Mouse (Mus musculus): ENCODE data around the gene Lhx3. TPM values are rescaled to one million over a fixed set of nuclear protein-coding genes. Genes with fewer than 3 reads are reported as not detected.

The Lhx3 gene
- polyA plus RNA-seq, 1 experiment from 2014 or later: not detected

DNA sequence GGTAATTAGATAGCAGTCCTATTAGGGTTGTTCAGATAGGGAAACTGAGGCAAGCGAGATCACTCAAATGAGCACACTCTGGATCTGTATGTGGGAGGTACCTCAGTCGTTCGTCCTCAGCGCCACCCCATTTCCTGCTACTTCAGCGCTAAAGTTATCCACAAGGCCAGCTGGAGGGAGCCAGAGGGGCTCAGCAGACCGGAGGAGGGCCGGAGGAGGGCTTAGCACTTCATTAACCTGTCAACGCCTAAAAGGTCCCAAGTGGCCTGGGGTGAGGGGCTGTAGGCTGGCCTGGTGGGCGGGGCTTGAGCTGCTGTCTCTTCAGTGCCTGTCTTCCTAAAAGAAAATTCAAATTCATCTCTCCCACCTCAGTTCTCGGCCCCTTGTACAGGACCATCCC, 9.6 kb downstream of the Lhx3 start:
- no peak overlapping the region for H3K9ac ChIP-seq
- 2% methylated on average over 10 of the region's 10 CpGs for WGBS (ENCODE audit: insufficient replicate concordance)
- no peak overlapping the region for H3K4me3 ChIP-seq
- no peak for ATAC-seq
- H3K9me3 ChIP-seq (replicated peaks): no peaks in the 10 kb centered on the region
- H3K4me1 ChIP-seq: no peaks in the 10 kb centered on the region
- no peaks in the 10 kb centered on the region for H3K36me3 ChIP-seq
- H3K4me2 ChIP-seq: peak overlapping the region; percentile 9; the same call in 1 of the 2 replicates
- H3K27ac ChIP-seq: no peak overlapping the region
- H3K27me3 ChIP-seq (replicated peaks): peaks cover 100% of the 10 kb centered on the region

DNA sequence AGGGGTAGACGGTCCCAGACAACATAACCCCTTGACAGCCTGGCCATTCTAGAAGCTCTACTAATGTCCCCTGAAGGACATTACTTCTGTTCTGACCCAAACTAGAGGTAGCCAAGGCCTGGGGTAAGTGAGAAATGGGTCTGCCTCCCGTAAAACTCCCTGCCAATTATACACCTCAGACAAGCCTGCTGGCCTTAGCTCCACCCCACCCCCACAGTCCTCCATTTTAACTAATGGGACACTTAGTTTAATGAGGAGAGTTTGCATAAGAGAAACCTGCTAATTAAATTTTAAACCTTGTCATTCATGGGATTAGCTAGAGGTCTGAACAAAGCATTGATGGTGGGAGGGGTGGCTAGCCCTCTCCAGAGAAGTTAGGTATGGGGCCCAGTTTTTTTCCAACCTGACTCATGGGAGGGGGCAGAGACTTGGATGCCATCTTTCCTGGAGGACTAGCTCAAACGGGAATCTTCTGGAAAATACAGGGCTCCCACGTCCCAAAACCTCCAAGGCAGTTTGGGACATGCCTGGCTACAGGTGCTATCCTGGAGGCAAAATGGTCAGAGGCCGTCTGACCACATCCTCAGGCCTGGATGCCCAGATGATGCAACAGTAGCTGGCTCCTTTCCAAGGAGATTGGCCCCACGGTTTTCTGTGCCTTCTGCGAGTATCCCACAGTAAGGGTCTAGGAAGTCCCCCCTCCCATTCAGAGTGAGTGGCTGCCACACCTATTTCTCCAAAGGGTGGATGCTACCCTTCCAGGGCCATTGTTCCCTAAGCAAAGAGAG, 13.3 kb downstream of the Lhx3 start:
- H3K27me3 ChIP-seq (replicated peaks): peaks cover 95% of the 10 kb centered on the region
- no peaks in the 10 kb centered on the region for H3K4me1 ChIP-seq
- H3K27ac ChIP-seq: no peak overlapping the region
- no peak overlapping the region for H3K9ac ChIP-seq
- no peak overlapping the region for H3K4me3 ChIP-seq
- no peaks in the 10 kb centered on the region for H3K9me3 ChIP-seq (replicated peaks)
- WGBS (ENCODE audit: insufficient replicate concordance): 37% methylated on average over 7 of the region's 7 CpGs
- no peak for ATAC-seq
- no peaks in the 10 kb centered on the region for H3K36me3 ChIP-seq
- H3K4me2 ChIP-seq: no peak overlapping the region

DNA sequence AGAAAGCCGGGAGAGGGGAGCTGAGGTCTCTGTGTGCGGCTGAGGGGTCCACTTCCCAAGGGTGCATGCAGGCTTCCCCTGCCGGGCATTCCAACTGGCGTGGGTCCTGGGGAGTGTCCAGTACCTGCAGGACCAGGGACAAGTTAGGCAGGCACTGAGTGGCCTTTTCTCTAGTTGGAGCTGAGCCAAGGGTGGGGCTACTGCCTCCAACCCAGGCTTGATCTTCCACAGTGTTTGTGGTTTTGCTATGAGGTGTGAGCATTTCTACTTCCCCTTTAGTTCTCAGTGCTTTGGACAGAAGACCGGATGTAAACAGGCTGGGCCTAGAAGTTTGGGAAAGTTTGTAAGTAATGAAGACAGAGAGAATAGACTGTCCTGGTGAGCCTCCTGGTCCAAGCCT, 19.6 kb downstream of the Lhx3 start:
- Histone ChIP-seq H3K4me2 (no peak overlapping the region), H3K36me3 (no peaks in the 10 kb centered on the region), H3K9me3 (replicated peaks) (no peaks in the 10 kb centered on the region), H3K4me3 (no peak overlapping the region), H3K27ac (no peak overlapping the region), H3K4me1 (no peaks in the 10 kb centered on the region), H3K27me3 (replicated peaks) (peaks cover 85% of the 10 kb centered on the region), H3K9ac (no peak overlapping the region)
- ATAC-seq: no peak
- WGBS (ENCODE audit: insufficient replicate concordance): 45% methylated on average over 5 of the region's 5 CpGs

DNA sequence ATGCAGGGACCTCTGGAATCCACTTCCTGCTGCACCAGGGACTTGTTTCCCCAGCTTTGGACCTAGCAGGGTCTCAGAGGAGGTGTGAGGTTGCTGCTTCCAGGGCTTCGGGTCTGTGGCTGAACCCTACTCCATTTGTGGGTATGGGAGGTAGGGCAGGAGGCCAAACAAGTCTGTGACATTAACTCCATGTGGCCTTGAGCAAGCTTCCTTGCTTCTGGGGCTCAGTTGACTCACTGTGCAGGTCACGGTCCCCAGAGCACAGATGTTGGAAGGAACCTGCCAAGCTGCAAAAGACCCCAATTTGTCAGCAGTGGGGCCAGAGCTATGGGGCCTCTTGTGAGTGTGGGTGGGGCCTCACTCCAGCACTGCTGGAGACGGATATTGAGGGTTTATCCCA, 23.7 kb downstream of the Lhx3 start:
- no peak overlapping the region for H3K4me2 ChIP-seq
- no peaks in the 10 kb centered on the region for H3K36me3 ChIP-seq
- no peak overlapping the region for H3K4me3 ChIP-seq
- 43% methylated on average over 3 of the region's 3 CpGs for WGBS (ENCODE audit: insufficient replicate concordance)
- ATAC-seq: no peak
- H3K9me3 ChIP-seq (replicated peaks): no peaks in the 10 kb centered on the region
- peaks cover 70% of the 10 kb centered on the region for H3K27me3 ChIP-seq (replicated peaks)
- no peak overlapping the region for H3K27ac ChIP-seq
- H3K4me1 ChIP-seq: no peaks in the 10 kb centered on the region
- no peak overlapping the region for H3K9ac ChIP-seq

DNA sequence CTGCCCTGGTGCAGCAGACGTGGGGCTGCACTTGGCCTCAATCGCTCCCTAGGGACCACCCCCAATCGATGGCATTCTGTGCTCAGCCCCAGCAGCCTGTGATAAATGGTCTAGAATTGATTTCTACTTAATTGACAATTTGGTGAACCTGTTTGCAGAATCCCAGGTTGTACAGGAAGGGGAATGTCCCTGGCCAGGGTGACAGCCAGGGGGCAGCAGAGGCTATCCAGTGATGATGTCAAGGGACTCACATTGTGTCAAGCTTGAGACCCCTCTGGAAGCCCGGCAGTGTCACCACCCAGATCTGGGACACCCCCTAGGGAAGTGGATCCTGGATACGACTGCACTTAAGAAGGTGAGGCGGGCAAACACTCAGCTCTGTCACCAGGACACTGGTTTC, 25.4 kb downstream of the Lhx3 start:
- WGBS (ENCODE audit: insufficient replicate concordance): 13% methylated on average over 6 of the region's 6 CpGs
- no peaks in the 10 kb centered on the region for H3K9me3 ChIP-seq (replicated peaks)
- peaks cover 67% of the 10 kb centered on the region for H3K27me3 ChIP-seq (replicated peaks)
- H3K4me1 ChIP-seq: peaks cover 8% of the 10 kb centered on the region
- no peaks in the 10 kb centered on the region for H3K36me3 ChIP-seq
- no peak overlapping the region for H3K9ac ChIP-seq
- H3K27ac ChIP-seq: no peak overlapping the region
- no peak overlapping the region for H3K4me2 ChIP-seq
- no peak overlapping the region for H3K4me3 ChIP-seq
- no peak for ATAC-seq

DNA sequence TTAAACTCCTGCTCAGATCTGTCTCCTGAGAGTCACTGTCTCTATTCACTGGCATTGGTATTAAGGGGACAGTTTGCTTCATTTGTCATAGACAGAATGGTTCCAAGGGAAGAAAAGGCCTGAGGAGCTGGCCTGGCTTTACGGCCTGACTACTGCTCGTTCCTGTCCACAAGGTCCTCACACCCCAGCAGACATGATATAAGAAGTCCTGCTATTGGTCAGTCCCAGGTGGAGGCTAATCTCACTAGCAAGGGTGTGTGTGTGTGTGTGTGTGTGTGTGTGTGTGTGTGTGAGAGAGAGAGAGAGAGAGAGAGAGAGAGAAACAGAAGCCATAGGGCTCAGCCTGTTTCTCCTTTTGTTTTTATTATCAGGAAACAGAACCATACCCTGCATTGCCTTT, 30.9 kb downstream of the Lhx3 start:
- H3K4me1 ChIP-seq: peaks cover 31% of the 10 kb centered on the region
- no peaks in the 10 kb centered on the region for H3K9me3 ChIP-seq (replicated peaks)
- no peak for ATAC-seq
- peak overlapping the region; percentile 48 for H3K4me2 ChIP-seq
- H3K9ac ChIP-seq: peak overlapping the region; percentile 49
- 40% methylated on average over 2 of the region's 2 CpGs for WGBS (ENCODE audit: insufficient replicate concordance)
- no peak overlapping the region for H3K4me3 ChIP-seq
- H3K36me3 ChIP-seq: no peaks in the 10 kb centered on the region
- peak overlapping the region; percentile 67; the same call in 1 of the 2 replicates for H3K27ac ChIP-seq
- H3K27me3 ChIP-seq (replicated peaks): peaks cover 60% of the 10 kb centered on the region

DNA sequence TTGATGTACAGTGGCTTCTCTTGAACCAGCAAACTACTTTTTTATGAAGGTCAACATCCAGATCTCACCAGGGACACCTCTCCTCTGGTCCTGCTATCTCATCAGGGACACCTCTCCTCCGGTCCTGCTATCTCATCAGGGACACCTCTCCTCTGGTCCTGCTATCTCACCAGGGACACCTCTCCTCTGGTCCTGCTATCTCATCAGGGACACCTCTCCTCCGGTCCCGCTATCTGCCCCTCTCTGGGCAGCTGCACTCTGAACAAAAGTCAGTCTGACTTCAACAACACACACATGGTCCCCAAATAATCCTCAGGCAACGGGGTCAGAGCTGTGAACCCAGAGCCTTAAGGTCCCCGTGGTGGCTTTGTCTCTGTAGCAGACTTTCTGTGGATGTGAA, 31.4 kb downstream of the Lhx3 start:
- peak overlapping the region; percentile 48 for H3K4me2 ChIP-seq
- H3K4me1 ChIP-seq: peaks cover 31% of the 10 kb centered on the region
- H3K9me3 ChIP-seq (replicated peaks): no peaks in the 10 kb centered on the region
- 20% methylated on average over 5 of the region's 5 CpGs for WGBS (ENCODE audit: insufficient replicate concordance)
- ATAC-seq: peak; percentile 88
- no peak overlapping the region for H3K4me3 ChIP-seq
- peak overlapping the region; percentile 49 for H3K9ac ChIP-seq
- H3K27ac ChIP-seq: peak overlapping the region; percentile 67; the same call in 1 of the 2 replicates
- H3K27me3 ChIP-seq (replicated peaks): peaks cover 60% of the 10 kb centered on the region
- H3K36me3 ChIP-seq: no peaks in the 10 kb centered on the region

DNA sequence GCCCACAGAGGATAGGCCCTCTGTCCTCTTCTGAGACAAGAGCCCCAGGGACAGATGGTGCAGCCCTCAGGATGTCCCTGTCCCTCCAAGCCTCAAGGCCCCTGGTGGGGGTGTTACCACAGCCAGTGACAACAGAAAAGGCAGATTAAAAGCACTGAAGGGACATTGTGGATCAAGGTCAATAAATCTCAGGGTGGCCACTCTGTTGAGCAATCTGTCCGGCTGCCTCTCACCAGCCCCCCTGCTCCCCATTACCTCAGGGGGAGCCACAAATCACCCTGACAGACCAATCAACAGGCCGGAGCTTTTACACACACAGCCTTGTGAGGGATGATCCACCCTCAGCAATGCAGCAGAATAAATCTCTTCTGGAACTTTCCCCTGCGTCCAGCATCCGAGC, 32.9 kb downstream of the Lhx3 start:
- H3K4me1 ChIP-seq: peaks cover 31% of the 10 kb centered on the region
- H3K27me3 ChIP-seq (replicated peaks): peaks cover 74% of the 10 kb centered on the region
- no peaks in the 10 kb centered on the region for H3K9me3 ChIP-seq (replicated peaks)
- H3K36me3 ChIP-seq: no peaks in the 10 kb centered on the region
- H3K4me3 ChIP-seq: no peak overlapping the region
- no peak overlapping the region for H3K4me2 ChIP-seq
- no peak overlapping the region for H3K27ac ChIP-seq
- no peak overlapping the region for H3K9ac ChIP-seq
- WGBS (ENCODE audit: insufficient replicate concordance): 49% methylated on average over 4 of the region's 4 CpGs
- no peak for ATAC-seq

DNA sequence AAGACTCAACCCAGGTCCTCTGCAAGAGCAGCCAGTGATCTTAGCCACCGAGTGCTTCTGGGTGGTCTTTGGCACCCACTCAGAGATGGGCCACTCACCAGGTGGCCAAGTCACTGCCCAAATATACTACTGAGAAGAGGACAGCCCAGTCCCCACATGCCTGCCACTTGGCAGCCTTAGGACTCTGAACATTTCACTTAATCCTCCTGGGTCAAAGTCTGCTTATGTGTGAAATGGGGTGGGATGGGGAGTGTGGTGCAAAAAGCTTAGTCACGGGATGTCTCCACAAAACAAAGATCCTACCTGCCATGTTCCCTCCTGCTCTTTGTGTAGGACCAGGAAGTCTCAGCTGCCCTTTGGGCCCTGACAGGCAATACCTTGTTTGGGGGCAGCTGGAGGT, 35.9 kb downstream of the Lhx3 start:
- Histone ChIP-seq H3K4me1 (peaks cover 19% of the 10 kb centered on the region), H3K4me2 (no peak overlapping the region), H3K36me3 (no peaks in the 10 kb centered on the region), H3K27me3 (replicated peaks) (peaks cover 88% of the 10 kb centered on the region), H3K4me3 (no peak overlapping the region), H3K9ac (no peak overlapping the region), H3K27ac (no peak overlapping the region), H3K9me3 (replicated peaks) (no peaks in the 10 kb centered on the region)
- 43% methylated on average over 2 of the region's 2 CpGs for WGBS (ENCODE audit: insufficient replicate concordance)
- ATAC-seq: no peak

DNA sequence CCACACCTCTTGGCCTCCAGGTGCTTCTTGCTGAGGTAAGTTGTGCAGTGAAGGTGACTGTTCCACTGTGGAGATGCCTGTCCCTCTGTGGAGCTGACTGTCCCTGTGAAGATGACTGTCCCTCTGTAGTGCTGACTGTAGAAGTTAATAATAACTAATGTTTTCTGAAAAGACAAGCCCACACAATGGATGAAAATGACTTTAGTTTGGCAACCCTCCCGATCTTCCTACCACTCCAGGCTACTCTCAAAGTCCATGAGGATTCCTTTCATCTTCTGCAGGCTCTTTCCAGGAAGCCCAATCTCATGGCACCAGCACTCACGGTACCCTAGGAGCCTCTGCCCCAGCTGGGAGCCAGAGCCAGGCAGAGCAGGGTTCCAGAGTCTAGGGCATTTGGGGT, 37.7 kb downstream of the Lhx3 start:
- no peak overlapping the region for H3K4me2 ChIP-seq
- no peak for ATAC-seq
- H3K9me3 ChIP-seq (replicated peaks): no peaks in the 10 kb centered on the region
- peaks cover 2% of the 10 kb centered on the region; the same call in 1 of the 2 replicates for H3K4me1 ChIP-seq
- WGBS (ENCODE audit: insufficient replicate concordance): 38% methylated on average over 2 of the region's 2 CpGs
- no peak overlapping the region for H3K9ac ChIP-seq
- no peak overlapping the region for H3K4me3 ChIP-seq
- peaks cover 84% of the 10 kb centered on the region for H3K27me3 ChIP-seq (replicated peaks)
- no peak overlapping the region for H3K27ac ChIP-seq
- H3K36me3 ChIP-seq: no peaks in the 10 kb centered on the region

DNA sequence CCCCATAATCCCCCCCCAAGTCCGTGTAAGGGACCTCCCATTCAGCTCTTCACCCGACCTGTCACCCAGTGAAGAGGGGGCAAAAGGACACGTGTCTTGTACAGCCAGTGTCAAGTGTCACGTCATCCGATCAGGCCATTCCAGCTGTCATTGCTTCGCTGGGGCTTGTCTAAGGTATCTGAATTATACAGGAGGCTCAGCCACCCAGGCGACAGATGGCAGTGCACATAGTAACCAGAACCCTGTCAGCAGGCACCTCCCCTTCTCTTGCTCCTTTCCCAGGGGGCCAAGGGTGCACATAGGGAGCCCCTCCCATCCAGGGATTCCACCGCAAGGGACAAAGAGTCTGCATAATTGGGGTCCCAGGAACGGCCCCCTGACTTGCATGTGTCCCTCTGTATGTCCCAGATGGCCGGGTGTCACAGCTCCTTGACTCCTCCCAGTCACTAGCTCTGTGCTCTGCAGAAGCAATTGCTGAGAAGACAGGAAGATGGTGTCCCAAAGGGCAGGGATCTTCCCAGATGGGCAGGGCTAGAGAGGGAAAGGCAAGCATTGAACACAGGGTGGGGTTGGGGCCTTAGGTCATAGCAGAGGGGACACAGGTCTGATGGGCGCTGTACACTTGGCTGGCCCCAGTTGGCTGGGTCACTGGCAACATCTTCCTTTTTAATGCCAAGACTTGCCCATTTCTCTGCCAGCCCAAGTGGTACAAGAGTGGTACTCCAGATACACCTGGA, 39.1 kb downstream of the Lhx3 start:
- Histone ChIP-seq H3K9ac (no peak overlapping the region), H3K27ac (no peak overlapping the region), H3K4me1 (no peaks in the 10 kb centered on the region), H3K4me2 (no peak overlapping the region), H3K36me3 (no peaks in the 10 kb centered on the region), H3K27me3 (replicated peaks) (peaks cover 72% of the 10 kb centered on the region), H3K4me3 (no peak overlapping the region), H3K9me3 (replicated peaks) (no peaks in the 10 kb centered on the region)
- 43% methylated on average over 11 of the region's 11 CpGs for WGBS (ENCODE audit: insufficient replicate concordance)
- no peak for ATAC-seq

DNA sequence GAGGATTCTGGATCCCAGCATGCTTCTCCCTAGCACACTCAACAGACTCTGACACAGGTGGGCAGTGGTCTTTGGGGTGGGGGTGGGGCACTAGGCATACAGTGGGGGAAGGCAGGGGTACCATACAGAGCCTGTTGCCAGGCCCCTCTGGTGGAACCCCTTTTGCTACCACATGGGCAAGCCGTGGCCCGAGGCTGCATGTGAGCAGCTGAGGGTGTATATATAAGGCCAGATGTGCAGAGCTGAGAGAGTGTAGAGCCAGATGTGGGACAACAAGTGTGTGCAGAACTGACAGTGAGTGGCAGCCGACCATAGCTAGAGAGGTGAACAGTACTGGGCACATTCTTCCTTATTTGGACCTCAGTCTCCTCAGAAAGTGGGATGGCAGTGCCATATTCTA, 41.2 kb downstream of the Lhx3 start:
- no peak overlapping the region for H3K9ac ChIP-seq
- 71% methylated on average over 3 of the region's 3 CpGs for WGBS (ENCODE audit: insufficient replicate concordance)
- ATAC-seq: no peak

More for the DNA sequence above, 41.2 kb downstream of the Lhx3 start:
- peaks cover 53% of the 10 kb centered on the region for H3K27me3 ChIP-seq (replicated peaks)
- no peaks in the 10 kb centered on the region for H3K36me3 ChIP-seq
- H3K27ac ChIP-seq: no peak overlapping the region
- no peak overlapping the region for H3K4me3 ChIP-seq
- no peak overlapping the region for H3K4me2 ChIP-seq
- no peaks in the 10 kb centered on the region for H3K4me1 ChIP-seq
- H3K9me3 ChIP-seq (replicated peaks): no peaks in the 10 kb centered on the region
